Mouse (Mus musculus): ENCODE results near the gene Ccdc33.

Ccdc33 gene

DNA sequence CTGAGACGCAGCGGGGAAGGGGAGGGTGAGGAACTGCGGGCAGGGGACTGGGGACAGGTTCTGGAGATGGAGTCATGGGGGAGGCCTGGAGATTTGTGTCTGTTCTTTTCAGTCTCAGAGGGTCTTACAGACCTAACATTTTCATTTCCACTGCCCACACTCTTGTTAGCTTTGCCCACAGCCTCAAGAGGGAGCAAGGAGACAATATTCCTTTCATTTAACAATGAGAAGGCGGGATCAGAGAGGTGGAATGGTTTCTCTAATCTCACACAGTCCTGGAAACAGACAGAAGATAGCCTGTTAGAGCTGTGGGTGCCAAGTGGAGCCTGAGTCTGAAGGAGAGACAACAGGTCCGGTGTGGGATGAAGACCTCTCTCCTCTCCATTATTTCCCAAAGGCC, 66.7 kb downstream of the Ccdc33 start:
- TF ChIP-seq GATA4 (IDR thresholded peaks at IDR 0.05; ENCODE audit: insufficient replicate concordance, low read length), result no peak

GRCm38 (mm10) chr9:58049861-58050260, 68.8 kb downstream of the Ccdc33 start:
- TF ChIP-seq GATA4 (IDR thresholded peaks at IDR 0.05; ENCODE audit: insufficient replicate concordance, low read length), result no peak

DNA sequence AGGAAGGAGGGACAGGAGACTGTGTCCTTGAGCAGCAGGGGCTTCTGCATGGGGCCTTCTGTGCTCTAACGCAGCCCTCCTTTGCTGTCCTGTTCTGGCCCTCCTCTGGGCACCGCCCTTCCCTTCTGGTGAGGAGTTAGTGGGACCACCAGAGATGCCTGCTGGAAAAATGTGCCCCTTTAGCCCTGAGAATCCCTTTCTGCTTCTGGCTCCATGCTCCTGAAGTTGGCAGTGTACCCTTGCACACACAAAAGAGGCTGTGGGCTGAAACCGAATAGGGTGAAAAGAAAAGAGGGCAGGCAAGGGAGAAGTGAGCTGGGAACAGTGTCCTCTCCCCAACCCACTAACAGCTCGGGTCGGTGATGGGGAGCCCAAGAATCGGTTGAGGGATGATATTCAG, 69.4 kb downstream of the Ccdc33 start:
- no peak for TF ChIP-seq GATA4 (IDR thresholded peaks at IDR 0.05; ENCODE audit: insufficient replicate concordance, low read length)

- no peak for TF ChIP-seq GATA4 (IDR thresholded peaks at IDR 0.05; ENCODE audit: insufficient replicate concordance, low read length)
Measured at GRCm38 (mm10) chr9:58048621-58049020, 70.0 kb downstream of the Ccdc33 start.

GRCm38 (mm10) chr9:58047061-58047460, 71.6 kb downstream of the Ccdc33 start:
- no peak for TF ChIP-seq GATA4 (IDR thresholded peaks at IDR 0.05; ENCODE audit: insufficient replicate concordance, low read length)

- TF ChIP-seq GATA4 (IDR thresholded peaks at IDR 0.05; ENCODE audit: insufficient replicate concordance, low read length), result no peak
Measured at GRCm38 (mm10) chr9:58045646-58046045, 73.0 kb downstream of the Ccdc33 start.

GRCm38 (mm10) chr9:58044828-58045227, 73.8 kb downstream of the Ccdc33 start:
- TF ChIP-seq GATA4 (IDR thresholded peaks at IDR 0.05; ENCODE audit: insufficient replicate concordance, low read length), result no peak

GRCm38 (mm10) chr9:58043496-58044017, 75.1 kb downstream of the Ccdc33 start:
- TF ChIP-seq GATA4 (IDR thresholded peaks at IDR 0.05; ENCODE audit: insufficient replicate concordance, low read length), result no peak

DNA sequence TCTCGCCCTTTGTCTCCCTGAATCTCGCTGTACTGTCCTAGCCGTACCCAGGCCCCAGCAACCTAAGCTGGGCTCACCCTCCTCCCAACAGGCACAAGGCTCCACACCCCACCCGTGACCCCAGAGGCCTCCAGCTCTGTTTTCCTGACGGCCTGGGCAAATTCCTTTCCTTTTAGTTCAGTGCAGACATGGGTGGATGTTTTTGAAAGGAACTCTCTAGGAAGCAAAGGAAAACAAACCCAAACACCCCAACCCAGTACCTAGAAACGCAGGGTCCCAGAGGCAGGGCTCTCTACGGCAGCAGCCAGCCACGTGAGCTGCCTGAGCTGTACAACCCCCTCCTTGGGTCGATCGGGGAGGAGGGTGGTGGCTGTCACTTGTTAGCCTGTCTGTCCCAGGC, 76.2 kb downstream of the Ccdc33 start:
- no peak for TF ChIP-seq GATA4 (IDR thresholded peaks at IDR 0.05; ENCODE audit: insufficient replicate concordance, low read length)

- TF ChIP-seq GATA4 (IDR thresholded peaks at IDR 0.05; ENCODE audit: insufficient replicate concordance, low read length), result no peak
Measured at GRCm38 (mm10) chr9:58040977-58041376, 77.6 kb downstream of the Ccdc33 start.

DNA sequence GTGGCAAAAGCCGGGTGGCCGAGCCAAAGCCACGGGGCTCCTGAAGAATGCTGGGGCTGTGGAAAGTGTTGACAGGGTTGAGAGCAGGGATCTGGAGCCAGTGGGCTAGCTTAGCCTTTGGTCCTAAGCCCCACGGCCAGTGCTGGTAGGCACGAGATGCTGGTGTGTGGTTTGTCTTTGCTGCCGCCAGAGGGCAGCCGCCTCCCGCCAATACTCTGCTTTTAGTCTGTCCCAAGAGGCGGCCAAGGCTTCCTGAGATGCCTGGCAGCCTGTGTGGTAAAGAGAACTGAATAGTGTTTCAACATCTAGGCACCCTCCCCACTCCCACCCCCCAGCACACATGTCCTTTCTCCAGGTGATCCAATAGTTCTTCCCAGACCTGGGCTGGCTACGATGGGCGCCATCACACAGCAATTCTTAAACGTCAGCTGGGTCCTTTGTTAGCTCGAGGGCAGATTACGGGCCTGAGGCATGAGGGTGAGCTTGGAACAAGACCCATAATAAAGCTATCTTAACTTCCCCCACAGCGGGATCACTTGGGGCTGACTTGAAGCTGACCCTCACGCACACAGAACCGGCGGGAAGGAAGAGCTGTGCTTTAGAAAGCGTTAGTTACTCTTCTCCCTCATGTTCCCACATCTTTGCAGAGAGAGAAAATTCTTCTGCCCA, 80.0 kb downstream of the Ccdc33 start:
- no peak for TF ChIP-seq GATA4 (IDR thresholded peaks at IDR 0.05; ENCODE audit: insufficient replicate concordance, low read length)

- TF ChIP-seq GATA4 (IDR thresholded peaks at IDR 0.05; ENCODE audit: insufficient replicate concordance, low read length), result no peak
Measured at GRCm38 (mm10) chr9:58036961-58037360, 81.7 kb downstream of the Ccdc33 start.

- TF ChIP-seq GATA4 (IDR thresholded peaks at IDR 0.05; ENCODE audit: insufficient replicate concordance, low read length), result no peak
Measured at GRCm38 (mm10) chr9:58035951-58036698, 82.5 kb downstream of the Ccdc33 start.

DNA sequence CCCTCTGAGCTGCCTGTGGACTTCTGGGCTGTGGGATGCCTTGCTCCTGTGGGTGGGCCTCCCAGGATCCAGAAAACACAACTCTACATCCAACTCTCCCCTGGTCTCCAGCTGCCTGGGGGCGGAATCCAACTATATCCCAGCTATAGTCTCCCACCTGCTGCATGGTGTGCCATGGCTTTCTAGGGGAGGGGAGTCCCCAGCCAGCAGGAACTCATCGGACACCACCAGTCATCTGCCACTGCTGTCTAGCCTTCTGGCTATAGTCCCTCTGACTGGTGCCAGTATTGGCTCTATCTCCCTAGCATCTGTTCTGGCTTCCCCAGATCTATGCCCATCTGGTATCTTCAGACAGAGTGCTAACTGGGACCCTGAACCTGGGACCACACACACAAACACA, 83.1 kb downstream of the Ccdc33 start:
- no peak for TF ChIP-seq GATA4 (IDR thresholded peaks at IDR 0.05; ENCODE audit: insufficient replicate concordance, low read length)

DNA sequence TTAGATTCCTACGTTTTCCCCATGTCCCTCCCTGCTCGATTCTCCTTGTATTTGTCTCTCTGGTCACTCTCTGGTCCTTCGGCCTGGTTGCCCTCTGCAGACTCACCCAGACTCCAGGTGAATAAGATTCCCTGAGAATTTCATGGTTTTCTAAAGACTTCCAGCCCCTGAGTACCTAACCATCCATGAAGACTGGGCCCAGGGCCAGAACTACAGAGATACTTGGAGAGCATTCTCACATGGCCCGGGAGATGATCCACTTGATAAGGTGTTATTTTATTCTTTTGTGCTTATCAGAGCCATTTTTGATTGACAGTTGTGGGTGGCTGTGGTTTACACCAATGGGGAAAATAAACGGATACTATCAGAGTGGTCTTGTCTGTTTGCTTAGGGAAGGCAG, 86.7 kb downstream of the Ccdc33 start:
- TF ChIP-seq GATA4 (IDR thresholded peaks at IDR 0.05; ENCODE audit: insufficient replicate concordance, low read length), result no peak

DNA sequence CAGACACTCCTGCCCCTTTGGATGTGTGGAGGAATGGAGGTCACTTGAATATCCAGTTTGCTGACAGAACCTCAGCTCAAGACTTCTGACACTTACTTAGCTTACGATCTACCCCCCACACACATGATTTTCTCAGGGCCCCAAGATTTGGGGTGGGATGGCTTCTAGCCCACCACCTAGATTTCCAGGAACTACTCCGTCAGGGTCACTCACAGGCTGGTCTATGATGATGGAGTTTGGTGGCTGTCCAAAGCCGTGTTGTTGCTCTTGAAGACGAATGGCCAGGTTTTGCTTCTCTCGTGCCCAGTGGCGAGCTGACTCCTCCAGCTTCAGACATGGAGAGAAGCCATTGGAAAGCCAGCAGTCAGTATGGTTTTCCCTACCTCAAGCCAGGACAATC, 89.0 kb downstream of the Ccdc33 start:
- TF ChIP-seq GATA4 (IDR thresholded peaks at IDR 0.05; ENCODE audit: insufficient replicate concordance, low read length), result no peak

All from liver, adult (tissue).